ENCODE assay signal across 23 mouse cellular contexts in the genomic region with DNA sequence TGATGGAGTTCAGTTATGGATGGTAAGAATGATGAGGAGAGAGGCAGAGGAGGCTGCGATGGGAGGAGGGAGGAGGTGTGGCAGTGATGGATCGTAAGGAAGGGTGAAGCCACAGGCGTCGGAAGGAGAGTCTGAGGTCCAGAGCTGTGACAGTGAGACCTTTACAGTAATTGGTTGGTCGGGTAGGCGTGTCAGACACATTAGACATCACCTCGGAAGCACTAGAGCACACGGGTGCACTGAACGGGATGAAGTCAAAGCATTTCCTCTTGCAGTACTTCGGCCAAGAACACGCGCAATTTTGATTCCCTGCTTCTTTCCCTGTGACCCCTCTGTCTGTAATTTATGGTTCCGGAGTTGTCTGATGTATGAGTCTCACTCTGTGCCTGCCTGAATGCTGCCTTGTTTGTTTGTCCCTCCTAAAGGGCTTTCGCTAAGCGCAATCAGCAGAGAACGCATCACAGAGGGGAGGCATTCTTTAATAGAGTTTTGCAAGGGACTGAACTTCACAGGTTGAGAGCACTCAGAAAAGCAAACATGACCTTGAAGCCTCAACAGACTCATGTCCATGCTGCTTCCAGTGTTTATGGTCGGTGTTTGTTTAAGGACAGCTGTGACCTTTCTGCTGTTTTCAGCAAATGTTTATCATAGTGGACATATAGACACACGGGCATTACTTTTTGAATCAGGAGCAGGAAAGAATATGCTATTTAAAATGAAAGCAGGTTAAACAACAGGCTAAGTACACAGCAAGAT. TPM values are rescaled to one million over a fixed set of nuclear protein-coding genes. Genes with fewer than 3 reads are reported as not detected.
"Had no signal": no experiment of that assay in that cellular context is flagged by ENCODE, and none has a peak within 500 bp of the region (broad histone marks: within the 10 kb centered on the region; RNA-seq: fewer than 3 reads in every experiment).

No protein-coding gene starts in this region.

- DNase-seq: lung, adult 2 months; lung, postnatal 14 days; lung, postnatal 36 days; retina, postnatal 1 day; right cerebral cortex, adult 18-20 months; thymus, adult 2 months; thymus, postnatal 25 days; thymus, postnatal 4 days had no signal

- H3K9me3 ChIP-seq: lung, embryonic 15.5 days; megakaryocyte, embryonic 14.5 days; midbrain, embryonic 13.5 days; midbrain, embryonic 15.5 days; neural tube, embryonic 13.5 days; neural tube, embryonic 15.5 days; stomach, embryonic 15.5 days had no signal

- H3K4me1 ChIP-seq: lung, embryonic 15.5 days; megakaryocyte, embryonic 14.5 days; midbrain, embryonic 13.5 days; midbrain, embryonic 15.5 days; neural tube, embryonic 13.5 days; neural tube, embryonic 15.5 days; stomach, embryonic 15.5 days had no signal

- H3K9ac ChIP-seq: liver, embryonic 14.5 days; lung, embryonic 15.5 days; midbrain, embryonic 13.5 days; midbrain, embryonic 15.5 days; neural tube, embryonic 13.5 days; neural tube, embryonic 15.5 days; stomach, embryonic 15.5 days had no signal

- H3K27ac ChIP-seq: liver, embryonic 14.5 days; lung, embryonic 15.5 days; macrophage; midbrain, embryonic 13.5 days; midbrain, embryonic 15.5 days; neural tube, embryonic 13.5 days; neural tube, embryonic 15.5 days; stomach, embryonic 15.5 days; stomach, postnatal 0 days had no signal

- H3K4me2 ChIP-seq: lung, embryonic 15.5 days; midbrain, embryonic 11.5 days; midbrain, embryonic 13.5 days; midbrain, embryonic 15.5 days; neural tube, embryonic 13.5 days; neural tube, embryonic 15.5 days; stomach, embryonic 15.5 days had no signal

- ATAC-seq: lung, postnatal 0 days; midbrain, embryonic 13.5 days; midbrain, embryonic 15.5 days had no signal

- H3K27me3 ChIP-seq: lung, embryonic 15.5 days; megakaryocyte, embryonic 14.5 days; midbrain, embryonic 13.5 days; midbrain, embryonic 15.5 days; neural tube, embryonic 13.5 days; neural tube, embryonic 15.5 days; stomach, embryonic 15.5 days had no signal

- H3K4me3 ChIP-seq: lung, embryonic 15.5 days; megakaryocyte, embryonic 14.5 days; midbrain, embryonic 13.5 days; midbrain, embryonic 15.5 days; myocyte; neural tube, embryonic 13.5 days; neural tube, embryonic 15.5 days; stomach, embryonic 15.5 days had no signal

RNA-seq across cellular contexts. Expression of gene Gpr150, which starts 52.5 kb away (rescaled TPM):
- polyA plus RNA-seq: lung, adult 2 months; lung, embryonic 15.5 days; macrophage; myocyte; testis, adult 2 months; urinary bladder, adult 2 months had no signal
